Mouse (Mus musculus) brain, embryonic 14.5 days (tissue): Measurements from ENCODE around the gene Cox4i2.

ENCODE experiments used
- CTCF ChIP-seq: fragments of 200-500 bp; IDR thresholded peaks from 2 replicates; pipeline ENCODE4 v1.5.1; 2012; ENCODE audit warnings: inconsistent platforms, mild to moderate bottlenecking, moderate library complexity, borderline replicate concordance; ENCODE audit not compliant: insufficient read depth, insufficient read length; ENCODE audit errors: extremely low read depth
- POLR2A ChIP-seq: fragments of 200-500 bp; IDR thresholded peaks from 2 replicates; pipeline ENCODE4 v1.6.1; 2012; ENCODE audit warnings: mild to moderate bottlenecking, inconsistent platforms, borderline replicate concordance; ENCODE audit not compliant: poor library complexity, insufficient read depth, insufficient read length, severe bottlenecking; ENCODE audit errors: extremely low read depth

- TF ChIP-seq CTCF, result no peak
- no peak for TF ChIP-seq POLR2A
These were observed 19.5 kb upstream of the Cox4i2 start for GRCm38 (mm10) chr2:152734501-152734900.
